Mouse (Mus musculus) ES-E14 (cell line): ENCODE measurements around the gene Cd300a.

Experiments
- CHD2 ChIP-seq: IDR thresholded peaks from 2 replicates; pipeline ENCODE4 v1.6.1; 2014; ENCODE audit warnings: mild to moderate bottlenecking, low read depth, low read length, inconsistent platforms
- ZC3H11A ChIP-seq: IDR thresholded peaks from 2 replicates; pipeline ENCODE4 v1.6.1; 2012; ENCODE audit warnings: low read depth, mild to moderate bottlenecking, inconsistent platforms, low read length, borderline replicate concordance

- TF ChIP-seq CHD2 (no peak), ZC3H11A (no peak)
Observed at GRCm38 (mm10) chr11:114851269-114851607, 38.6 kb upstream of the Cd300a start.
